Mouse (Mus musculus) bone marrow, adult 2 months (tissue): Measurements from ENCODE around the gene Ogfrl1.

Source experiments
- CTCF ChIP-seq: fragments of 200-500 bp; IDR thresholded peaks from 2 replicates; pipeline ENCODE4 v1.5.1; 2011; ENCODE audit warnings: low read length, control low read depth; ENCODE audit not compliant: control insufficient read depth, insufficient read depth
- POLR2A ChIP-seq: fragments of 200-500 bp; IDR thresholded peaks from 2 replicates; pipeline ENCODE4 v1.6.1; 2011; ENCODE audit warnings: low read depth, mild to moderate bottlenecking, control low read depth, low read length, borderline replicate concordance; ENCODE audit not compliant: control insufficient read depth

DNA sequence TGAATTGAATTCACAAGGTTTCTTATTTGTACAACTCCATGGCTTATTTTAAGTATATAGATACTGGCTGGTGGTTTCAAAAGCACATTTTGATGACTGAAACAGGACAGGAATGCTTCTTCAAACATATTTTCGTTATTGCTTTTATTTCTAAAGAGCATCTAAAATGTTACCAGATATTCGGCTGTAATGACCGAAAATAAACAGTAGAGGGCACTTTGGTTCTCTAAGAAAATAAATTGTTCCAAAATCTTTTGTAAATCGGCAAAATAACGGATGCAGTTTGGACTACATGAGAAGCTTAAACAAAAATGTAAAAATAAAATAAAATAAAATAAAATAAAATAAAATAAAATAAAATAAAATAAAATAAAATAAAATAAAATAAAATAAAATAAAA is 73.3 kb downstream of the Ogfrl1 start:
- TF ChIP-seq POLR2A (no peak), CTCF (no peak)
